Mouse (Mus musculus) gastrocnemius, postnatal 25 days (tissue): ENCODE results near the gene Khnyn. TPM values are rescaled to one million over a fixed set of nuclear protein-coding genes. Genes with fewer than 3 reads are reported as not detected.

Experiments
- DNase-seq: peaks from one replicate; pipeline ENCODE4 v3.0.0; 2022
- total RNA-seq, 2 experiments: library from RNA; stranded (reverse); gene quantifications; 1 replicate in 1 of 2; 2 replicates in 1 of 2; pipeline ENCODE4 v1.2.3; 2021

The Khnyn gene
- total RNA-seq, 2 experiments from 2014 or later = 7.0 to 9.1 TPM

DNA sequence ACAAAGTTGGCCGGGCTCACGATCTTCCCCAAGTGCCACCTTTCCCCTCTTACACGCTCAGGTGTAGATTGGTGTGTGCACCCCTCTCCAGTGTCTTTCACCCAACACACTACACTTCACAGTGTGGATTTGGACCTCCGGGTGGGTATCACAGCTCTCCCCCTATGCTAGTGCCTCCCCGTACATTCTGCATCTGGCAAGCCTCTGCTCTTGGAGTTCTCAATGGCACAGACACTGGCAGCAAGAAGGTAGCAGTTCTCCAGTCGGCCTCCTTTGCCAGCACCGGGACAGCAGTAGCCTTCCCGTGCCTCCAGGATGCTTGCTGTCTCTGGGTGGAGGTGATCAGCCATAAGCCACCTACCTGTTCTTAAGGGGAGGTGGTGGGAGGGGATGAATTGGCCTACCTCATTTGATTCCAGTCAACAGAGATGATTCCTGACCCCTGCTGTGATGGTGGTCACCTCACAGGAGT is 11.5 kb upstream of the Khnyn start:
- no peak for DNase-seq

DNA sequence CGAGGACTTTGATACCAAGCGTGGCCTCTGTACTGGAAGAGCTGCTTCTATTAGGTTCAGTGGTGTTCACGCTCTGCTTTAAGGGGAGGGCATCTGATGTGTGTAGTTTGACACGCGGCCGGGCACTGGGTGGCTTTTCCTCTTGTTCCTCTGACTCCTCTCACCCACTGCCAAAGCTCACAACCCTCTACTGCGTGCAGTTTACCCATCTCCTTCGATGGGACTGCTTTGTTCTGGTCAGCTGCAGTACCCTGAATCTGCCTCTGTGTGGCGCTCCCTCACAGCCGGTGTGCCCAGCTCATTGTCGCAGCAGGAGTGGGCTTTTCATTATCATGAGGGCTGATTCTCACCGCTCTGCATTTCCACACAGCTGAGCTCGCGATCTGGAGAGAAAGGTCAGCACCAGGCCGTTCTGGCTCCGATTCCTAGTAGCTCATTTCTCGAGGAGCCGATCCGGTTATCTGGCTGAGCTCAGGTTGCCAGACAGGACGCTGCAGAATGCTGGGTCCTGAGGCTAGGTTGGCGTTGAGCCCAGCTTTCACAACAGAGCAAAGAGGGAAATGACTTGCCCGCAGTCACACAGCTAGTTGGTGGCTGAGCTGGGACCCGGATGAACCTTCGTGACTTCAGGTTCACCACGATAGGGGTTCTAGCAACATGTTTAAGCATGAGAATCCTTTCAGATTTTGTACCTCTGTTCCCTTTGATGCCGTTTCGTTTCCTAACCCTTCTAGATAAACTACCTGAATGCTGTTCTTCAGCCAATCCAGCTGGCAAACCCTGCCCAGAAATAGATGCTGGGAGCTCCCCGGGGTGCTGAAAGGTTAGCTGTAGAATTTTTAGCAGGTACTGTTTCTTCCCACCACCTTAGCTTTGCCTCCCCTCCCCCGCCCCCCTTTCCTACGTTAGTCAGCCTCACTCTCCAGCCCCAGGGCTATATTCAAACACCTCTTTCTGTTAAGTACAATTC is 10.7 kb upstream of the Khnyn start:
- DNase-seq = peak; percentile 51

DNA sequence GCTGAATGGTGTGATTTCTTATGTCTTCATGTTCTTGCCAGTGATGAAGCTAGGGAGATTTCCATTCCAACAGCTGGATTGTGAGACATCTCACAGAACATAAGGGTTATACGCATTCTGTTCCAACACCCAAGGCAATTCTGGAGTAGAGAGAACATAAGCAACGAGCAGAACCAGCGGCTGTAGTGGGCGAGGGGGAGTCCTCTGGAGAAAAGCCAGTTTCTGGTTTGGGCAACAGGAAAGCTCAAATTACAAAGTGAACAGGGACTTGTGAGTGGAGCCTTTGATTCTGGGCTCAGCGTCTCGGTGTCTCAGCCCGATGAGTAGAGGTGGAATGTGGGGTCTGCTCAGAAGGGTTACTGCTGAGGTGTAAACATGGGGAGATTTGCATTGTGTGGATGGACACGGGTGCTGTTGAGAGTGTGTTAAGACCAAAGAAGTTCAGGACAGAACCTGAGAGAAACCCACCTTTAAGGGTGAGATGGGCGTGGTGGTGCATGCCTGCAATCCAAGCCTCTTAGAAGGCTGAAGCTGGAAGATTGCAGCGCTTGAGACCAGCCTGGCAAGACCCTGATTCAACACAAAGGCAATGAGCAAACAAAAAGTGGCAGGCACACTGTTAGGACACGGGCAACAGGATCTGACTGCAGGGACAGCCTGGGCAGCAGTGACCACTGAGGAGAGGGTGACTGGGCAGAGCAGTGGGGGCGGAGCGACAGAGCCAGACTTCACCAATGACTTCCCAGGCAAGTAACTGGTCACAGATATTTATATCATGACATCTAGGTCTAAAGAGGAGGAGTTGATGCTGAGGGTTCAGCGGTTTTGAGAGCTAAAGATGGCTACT is 7.1 kb upstream of the Khnyn start:
- no peak for DNase-seq

DNA sequence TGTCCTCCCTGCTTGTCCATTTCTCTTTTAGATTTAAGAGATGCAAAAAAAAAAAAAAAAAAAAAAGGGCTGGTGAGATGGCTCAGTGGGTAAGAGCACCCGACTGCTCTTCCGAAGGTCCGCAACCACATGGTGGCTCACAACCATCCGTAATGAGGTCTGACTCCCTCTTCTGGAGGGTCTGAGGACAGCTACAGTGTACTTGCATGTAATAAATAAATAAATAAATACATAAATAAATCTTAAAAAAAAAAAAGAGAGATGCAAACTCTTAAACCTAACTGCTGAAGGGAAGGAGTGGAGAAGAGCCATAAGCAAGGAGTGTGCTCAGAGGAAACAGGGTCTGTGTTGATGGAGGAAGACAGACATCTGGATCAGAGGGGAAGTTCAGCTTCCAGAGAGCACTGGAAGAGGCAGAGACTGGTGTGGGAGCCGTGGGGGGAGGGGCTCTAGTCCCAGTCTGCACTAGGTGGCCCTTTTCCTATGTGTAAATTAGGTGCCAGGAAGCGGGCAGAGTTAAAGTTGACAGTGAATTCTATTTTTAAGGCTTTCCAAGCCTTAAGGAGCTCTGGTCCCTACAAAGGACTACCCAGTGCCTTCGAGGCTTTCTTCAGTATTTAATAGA is 6.3 kb upstream of the Khnyn start:
- DNase-seq = no peak

DNA sequence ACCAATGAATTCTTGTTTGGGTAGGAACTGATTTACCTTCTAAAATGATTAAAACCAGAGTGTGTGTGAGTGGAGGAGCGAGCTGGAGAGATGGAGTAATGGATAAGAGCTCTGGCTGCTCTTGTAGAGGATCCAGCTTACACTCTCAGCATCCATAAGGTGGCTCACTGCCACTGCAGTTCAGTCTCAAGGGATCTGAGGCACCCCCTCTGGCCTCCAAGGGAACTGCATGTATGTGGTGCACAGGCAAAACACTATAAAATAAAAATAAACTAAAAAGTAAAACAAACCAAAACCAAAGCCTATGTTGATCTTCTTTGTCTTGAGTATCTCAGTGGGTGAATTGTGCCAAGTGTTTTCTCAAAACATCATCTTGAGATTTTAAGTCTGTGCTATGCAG is 5.1 kb upstream of the Khnyn start:
- DNase-seq = no peak

DNA sequence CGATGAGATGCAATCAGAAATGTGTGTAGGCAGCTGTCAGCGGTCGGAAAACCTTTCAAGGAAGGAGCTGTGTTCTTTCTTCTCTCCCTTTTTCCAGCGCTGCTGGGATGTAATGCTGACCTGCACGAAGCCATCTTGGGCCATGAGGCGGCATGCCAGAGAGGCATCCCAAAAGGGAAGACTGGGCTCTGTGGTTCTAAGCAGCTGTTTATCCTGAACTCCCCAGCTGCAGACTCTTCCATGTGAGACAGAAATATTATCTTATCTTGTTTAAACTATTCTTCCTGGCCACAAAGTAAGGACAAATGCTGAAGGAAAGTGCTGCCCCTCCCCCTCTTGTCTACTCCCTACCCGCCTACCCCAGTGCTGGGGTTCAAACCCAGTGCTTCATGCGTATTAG is 3.8 kb upstream of the Khnyn start:
- no peak for DNase-seq

DNA sequence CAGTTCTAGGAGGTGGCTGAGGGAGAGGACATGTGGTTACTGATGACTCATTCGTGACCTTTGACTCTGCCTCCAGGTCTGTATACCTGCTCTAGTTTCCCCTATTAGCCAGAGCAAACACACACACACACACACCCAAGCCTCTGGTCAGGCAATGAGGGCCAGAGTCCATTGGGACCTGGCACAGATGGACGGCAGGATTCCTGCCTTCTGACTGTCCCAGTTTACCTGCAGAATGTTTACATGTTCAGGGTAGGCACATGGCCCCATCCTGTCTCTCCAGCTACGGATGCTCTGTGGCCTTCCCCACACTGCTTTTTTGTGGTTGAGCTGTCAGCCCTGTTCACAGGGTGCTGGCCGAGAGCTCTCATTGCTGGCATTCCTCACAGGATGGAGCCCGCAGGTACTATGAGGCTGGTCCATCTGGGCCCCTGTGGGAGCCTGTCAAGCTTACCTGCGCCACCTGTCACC is 2.5 kb upstream of the Khnyn start:
- no peak for DNase-seq

DNA sequence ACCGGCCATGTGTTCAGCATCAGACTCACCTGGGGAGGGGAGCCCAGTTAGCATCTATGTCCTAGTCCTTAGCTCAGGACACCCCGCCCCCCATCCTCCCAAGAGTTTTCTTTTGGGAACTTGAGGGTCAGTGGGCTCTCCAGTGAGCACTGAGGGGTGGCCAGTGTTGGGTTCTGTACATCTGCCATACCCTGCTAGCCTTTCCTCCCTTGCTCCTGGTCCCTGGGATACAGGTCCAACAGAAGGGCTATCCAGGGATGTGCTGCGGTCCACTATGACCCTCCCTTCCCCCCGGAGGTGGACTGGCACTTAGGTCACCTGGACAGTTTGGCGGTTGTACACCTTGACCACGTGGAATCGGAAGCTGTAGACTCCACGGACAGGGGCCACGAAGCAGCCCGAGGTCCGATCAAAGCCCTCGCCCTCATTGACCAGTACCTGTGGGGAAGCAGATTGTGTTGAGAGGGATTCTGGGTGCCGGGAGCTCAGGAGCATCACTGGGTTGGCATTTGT is 1.5 kb upstream of the Khnyn start:
- DNase-seq = no peak

DNA sequence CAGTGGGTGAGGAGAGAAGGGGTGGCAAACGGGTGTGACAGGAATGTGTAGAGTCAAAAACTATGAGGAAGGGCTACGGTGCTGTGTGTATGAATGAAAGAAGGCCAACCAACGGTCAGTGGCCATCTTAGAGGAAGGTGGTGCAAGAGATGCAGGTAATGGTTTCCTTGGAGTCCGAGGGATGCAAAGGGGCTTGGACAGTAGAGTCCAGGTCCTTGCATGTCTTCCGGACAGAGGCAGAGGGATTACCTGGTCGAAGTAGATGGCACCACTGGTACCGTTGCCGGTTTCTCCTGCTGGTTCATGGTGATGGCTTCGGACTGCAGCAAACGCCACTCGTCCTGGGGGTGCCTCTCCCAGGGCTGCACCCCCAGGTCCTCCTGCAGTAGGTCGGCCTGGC is 1.1 kb upstream of the Khnyn start:
- no peak for DNase-seq

DNA sequence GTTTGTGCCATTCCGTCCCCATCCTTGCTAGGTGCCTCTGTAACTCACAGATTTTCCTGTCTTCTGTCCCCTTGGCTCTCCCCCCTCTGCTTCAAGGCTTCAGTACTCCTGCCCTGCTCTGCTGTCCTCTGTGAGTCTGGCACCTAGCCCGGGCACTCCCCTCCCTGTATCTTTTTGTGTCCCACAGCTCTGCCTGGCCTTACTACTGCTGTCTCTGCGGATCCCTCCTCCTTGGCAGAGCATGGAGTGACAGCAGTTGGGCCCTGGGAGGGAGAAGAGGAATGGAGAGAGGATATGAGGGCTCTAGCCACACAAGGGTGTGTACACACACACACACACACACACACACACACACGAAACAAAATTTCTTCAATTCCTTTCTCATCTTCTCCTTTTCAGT is 581 bp upstream of the Khnyn start, which contains the start of gene Cbln3:
Gene Cbln3, minus strand, starts transcription at position 227 of the 400 bp plus-strand sequence.
- peak; percentile 63 for DNase-seq

DNA sequence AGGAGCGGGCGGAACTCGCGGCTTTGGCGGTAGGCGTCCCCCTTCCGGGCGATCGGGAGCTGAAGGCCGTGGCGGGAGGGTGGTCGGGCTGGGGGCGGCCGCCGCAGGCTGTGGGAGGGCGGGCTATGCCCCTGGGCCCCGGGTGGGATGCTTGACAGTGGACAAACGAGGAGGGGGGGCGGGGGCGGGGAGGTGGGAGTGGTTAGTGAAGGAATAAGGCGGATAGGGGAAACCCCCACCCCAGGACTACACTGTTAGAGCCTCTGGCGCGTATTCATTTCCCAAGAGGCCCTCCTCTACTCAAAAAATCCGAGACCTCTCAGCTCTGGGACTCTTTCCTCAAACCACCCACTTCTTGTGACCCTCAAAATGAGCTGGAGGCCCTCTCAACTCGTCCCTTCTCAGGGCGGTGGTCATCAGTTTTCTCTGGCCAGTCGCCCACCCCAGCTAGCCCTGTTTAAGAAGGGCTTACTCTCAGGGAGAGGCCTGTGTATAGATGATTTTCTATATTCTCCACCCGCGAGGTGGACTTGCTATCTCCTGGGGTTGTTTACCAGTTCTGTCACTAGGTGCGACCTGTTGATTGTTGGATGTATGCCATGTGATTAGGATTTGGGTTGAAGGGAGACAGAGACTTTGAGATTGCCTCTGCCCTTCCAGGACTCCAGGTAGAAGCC is 505 bp downstream of the Khnyn start:
- DNase-seq = no peak

DNA sequence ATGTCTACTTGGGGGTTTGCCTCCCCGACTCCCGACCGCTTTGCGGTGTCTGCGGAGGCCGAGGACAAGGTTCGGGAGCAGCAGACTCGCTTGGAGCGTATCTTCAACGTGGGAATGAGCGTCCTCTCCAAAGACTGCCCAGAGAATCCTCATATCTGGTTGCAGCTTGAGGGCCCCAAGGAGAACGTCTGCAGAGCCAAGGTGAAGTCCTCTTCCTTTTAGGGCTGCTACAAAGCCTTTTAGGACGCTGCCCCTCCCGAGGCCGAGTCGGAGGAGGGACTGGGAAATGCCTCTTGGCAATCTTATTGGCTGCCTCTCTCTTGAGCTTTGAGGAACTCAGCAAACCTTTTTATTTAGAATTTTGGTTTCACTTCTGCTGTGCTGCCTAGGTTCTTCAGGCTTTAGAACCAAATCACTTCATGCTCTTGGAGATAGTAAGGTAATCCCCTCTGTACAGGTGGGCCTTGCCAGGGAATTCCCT is 1.1 kb downstream of the Khnyn start:
- peak; percentile 44 for DNase-seq

DNA sequence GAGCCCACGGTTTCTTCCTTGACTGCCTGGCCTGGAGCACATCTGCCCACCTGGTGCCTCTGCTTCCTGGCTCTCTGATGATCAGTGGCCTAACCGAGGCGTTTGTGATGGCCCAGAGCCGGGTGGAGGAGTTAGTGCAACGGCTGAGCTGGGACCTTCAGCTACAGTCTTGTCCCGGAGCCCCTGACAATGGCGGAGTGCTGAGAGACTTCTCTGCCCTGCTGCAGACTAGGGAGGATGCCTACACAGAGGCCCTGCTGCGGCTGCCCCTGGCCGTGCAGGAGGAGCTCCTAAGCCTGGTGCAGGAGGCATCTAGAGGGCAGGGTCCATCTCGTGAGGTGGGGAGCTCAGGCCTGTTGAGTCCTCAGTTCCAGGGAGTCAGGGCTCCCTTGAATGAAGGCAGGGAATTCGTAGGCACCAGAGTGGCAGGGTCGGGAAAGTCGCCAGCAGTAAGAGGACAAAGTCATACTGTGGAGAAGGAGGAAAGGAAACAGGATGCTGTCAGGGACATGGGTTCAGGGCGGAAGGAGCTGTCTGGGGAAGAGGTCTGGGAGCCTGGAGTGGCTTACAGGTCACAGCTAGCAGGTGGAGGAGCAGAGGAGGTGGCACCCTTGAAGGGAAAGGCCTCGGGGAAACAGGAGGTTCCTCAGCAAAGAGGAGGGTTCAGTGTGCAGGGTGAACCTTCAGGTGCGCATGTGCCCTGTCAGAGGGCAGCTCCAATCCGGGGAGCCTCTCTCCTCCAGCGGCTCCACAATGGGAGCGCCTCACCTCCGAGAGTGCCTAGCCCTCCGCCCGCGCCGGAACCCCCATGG is 2.0 kb downstream of the Khnyn start:
- DNase-seq = no peak

DNA sequence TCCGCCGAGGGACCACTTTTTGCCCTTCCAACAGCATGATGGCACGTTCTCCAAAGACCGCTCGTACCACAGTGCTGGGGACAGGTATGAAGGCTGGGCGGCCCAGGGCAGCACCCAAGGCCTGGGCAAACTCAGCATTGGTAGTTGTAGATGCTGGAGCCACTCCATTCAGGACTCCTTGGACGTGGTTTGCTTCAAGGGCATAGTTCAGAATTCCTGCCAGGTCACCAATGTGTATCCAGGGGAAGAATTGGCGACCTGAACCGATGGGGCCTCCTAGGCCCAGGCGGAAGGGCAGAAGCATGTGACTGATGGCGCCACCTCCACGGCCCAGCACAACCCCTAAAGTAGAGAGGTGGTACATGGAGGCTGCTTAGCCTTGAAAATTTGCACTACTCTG is 12.9 kb downstream of the Khnyn start:
- DNase-seq = no peak

DNA sequence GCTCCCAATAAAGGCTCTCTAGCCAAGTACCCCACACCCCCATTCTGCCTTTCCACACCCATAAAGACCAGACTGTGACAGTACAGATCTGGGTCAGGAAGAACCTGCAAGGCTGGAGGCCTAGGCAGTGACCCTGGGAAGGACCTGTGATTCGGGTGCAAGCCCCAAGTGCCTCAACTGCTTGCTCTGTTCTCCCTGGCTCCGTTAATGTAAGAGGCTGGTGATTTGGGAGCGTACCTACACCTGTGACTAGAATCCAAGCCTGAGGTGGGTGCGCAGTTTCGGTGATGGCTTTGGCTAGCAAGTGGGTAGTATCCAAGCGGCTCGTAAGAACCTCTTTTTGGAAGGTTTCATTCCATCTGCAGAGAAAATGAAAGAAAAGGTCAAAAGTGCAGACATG is 14.2 kb downstream of the Khnyn start:
- DNase-seq = no peak

DNA sequence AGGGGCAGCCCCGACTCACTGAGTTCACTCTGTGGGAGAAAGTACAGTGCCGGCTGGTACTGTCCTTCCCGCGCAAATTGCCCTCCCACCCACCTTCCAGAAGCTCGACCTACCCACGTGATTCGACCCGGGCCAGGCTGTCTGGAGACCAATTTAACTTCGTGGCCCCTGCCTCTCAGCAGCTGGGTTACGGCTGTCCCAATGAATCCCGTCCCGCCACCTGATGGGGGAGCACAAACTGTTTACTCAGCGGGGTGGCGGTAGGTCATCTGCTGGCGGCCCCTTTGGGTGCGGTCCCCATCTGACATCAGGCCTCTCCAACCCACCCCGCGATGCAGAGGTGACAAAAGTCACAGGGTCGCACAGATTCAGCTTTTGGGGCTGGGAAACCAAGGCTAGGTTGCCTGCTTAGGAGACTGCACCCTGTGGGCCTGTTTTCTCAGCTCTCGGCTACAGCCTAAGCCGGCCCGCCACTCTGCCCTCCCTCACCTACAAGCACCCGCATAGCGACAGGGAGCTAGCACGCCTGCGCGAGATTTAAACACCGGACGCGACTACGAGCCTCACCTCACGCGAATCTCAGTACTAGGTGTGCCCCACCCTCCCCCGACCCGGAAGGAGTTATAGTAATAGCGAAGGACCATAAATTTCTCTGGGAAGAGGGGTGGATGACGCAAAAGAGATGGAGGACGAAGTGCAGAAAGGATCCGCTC is 15.1 kb downstream of the Khnyn start, which contains the start of gene Sdr39u1:
Gene Sdr39u1, minus strand, starts transcription at position 593 of the 713 bp plus-strand sequence.
- peak; percentile 84 for DNase-seq

DNA sequence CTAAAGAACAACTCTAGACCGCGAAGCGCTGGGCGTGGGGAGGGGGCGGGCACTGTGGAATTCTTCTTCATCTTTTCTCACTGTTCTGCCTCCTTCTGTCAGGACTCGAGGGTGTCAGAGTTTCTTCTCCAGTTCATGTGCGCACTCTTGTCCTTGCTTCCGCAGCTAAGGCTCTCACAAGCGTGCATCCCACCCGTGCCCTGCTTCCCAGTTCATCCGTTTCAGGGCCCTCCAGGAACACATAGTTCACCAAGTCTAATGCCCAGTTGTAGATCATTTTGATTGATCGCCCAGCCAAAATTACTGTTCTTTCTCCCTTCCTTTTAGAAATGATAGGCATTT is 15.6 kb downstream of the Khnyn start:
- no peak for DNase-seq

DNA sequence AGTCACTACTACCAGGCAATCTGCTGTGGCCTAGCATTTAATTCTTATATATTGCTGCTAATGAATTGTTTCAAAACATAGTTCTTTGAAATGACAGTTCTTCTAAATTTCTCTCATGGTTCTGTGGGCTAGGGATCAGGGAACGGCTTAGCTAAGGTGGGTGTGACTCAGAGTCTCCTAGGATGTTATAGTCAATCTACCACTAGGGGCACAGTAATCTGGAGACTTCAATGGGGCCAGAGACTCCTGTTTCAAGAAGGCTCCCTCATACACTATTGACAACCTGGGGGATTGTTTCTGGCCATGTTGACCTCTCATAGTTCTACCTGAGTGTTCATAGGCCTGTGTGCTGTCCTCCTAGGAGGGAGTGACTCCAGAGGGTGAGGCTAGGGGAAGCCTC is 20.8 kb downstream of the Khnyn start:
- DNase-seq = no peak

DNA sequence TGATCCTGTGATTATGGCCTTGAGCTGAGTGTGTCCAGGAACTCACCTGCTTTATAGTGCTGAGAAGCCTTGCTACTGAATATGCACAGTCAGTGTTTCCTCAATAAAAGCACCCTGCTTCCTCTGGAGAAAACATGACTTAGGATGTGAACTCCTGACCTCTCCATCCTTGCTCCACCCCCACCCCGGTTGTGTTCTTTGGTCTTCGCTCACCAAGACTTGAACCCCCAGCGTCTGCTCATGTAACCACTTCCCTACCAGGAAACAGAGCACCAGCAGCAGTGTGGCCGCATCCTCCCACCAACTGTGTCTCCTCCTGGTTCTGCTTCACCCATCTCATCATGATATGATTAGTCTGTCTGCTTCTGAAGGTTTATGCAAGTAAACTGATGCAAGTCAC is 28.7 kb downstream of the Khnyn start:
- DNase-seq = no peak
